Mouse (Mus musculus): Measurements from ENCODE around the gene Brd7. TPM values are rescaled to one million over a fixed set of nuclear protein-coding genes. Genes with fewer than 3 reads are reported as not detected.

The Brd7 gene
- total RNA-seq, 1 experiment from 2014 or later: 68.8 TPM

- ATAC-seq (ENCODE audit: extremely low read depth, insufficient number of reproducible peaks, low FRiP score, poor library complexity, severe bottlenecking): no peak
Observed at GRCm38 (mm10) chr8:88359959-88360358, 2.0 kb downstream of the Brd7 start.

DNA sequence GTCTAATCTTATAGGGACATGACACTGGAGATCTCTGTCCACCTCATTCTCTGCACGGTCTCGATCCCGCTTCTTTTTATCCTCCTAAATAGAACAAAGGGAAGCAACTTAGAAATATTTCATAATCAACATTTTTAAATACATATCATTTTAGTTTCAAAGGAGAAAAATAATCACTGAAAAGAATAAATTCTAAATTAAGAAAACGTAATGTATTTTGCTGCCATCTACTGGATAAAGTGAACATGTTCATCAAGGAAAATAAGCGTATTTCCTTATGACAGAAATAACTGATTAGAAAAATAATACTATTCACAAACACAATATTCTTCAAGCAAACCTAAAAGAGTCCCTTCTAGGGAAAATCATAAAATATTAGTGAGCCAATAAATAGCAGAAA lies 4.0 kb downstream of the Brd7 start:
- no peak for ATAC-seq (ENCODE audit: extremely low read depth, insufficient number of reproducible peaks, low FRiP score, poor library complexity, severe bottlenecking)

- no peak for ATAC-seq (ENCODE audit: extremely low read depth, insufficient number of reproducible peaks, low FRiP score, poor library complexity, severe bottlenecking)
Observed at GRCm38 (mm10) chr8:88357226-88357933, 4.6 kb downstream of the Brd7 start.

DNA sequence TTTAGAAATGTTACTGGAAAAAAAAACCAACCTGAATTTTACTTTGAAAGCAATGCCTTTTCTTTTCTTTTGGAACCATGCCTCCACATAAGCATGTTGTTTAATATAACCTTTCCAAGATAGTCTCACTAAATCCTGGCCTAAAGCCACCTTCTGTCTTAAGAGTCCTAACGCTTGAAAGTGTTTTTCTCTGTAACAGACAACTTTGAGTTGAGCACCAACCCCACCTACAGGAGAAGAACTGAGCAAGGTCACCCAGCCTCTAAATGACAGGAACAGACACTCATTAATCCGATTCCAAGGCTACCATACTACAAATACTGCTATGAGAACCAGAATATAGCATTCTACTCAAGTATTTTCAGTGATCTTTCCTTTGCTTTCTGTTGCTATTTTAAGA lies 12.9 kb downstream of the Brd7 start:
- no peak for ATAC-seq (ENCODE audit: extremely low read depth, insufficient number of reproducible peaks, low FRiP score, poor library complexity, severe bottlenecking)

GRCm38 (mm10) chr8:88342026-88342425 lies 20.0 kb downstream of the Brd7 start:
- no peak for ATAC-seq (ENCODE audit: extremely low read depth, insufficient number of reproducible peaks, low FRiP score, poor library complexity, severe bottlenecking)

DNA sequence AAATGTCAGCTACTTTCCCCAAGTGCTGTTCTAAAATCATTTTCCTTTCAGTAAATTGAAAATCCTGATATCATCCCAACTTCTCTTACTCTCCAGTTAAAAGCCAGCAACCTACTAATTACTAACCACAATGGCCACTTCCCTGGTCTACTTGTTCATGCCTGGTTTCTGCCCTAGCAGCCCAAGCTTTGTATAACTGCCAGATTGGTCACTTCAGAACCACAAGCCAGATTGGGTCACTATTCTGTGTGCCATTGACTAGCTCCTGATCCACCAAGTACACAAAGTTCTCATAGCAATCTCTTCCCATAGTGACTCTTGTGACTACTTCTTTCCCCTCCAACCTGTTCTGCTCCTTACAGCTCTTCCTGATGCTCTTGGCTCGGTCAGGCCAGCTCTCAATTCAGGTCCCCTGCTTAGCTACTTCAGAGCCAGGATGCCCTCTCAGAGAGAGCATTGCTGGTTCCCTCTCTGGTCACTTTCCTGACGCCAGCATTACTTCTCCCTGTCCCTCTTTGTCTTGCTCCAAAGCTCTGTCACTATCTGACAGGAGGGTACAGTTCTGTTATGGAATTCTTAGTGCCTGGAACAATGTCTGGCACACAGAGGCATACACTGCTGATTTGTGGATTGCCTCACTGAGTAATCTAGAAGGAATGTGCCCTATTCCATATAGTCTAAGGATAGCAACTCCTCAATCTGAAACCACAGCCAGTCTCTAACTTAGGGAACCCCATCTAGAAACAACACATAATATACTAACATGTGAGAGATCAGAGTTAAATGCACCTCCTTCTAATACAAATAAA lies 21.9 kb downstream of the Brd7 start:
- no peak for ATAC-seq (ENCODE audit: extremely low read depth, insufficient number of reproducible peaks, low FRiP score, poor library complexity, severe bottlenecking)

DNA sequence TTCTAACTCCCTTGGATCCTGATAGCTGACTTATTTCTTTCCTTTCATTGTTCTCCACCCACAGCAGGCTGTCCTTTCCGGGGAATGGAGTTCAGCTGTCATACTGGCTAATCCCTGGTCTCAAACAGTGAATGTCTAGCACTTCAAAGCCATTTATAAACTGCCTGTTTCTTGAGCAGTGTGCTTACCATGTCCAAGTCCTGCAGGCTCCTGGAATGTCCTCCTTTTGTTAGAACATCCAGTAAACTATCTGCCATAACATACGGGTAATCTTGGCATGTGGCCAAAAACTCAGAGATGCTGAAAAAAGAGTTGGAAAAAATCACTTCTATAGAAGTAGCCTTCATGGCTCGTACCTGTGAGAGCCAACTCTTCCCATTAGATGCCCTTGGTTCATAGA lies 22.8 kb downstream of the Brd7 start:
- ATAC-seq (ENCODE audit: extremely low read depth, insufficient number of reproducible peaks, low FRiP score, poor library complexity, severe bottlenecking): no peak

DNA sequence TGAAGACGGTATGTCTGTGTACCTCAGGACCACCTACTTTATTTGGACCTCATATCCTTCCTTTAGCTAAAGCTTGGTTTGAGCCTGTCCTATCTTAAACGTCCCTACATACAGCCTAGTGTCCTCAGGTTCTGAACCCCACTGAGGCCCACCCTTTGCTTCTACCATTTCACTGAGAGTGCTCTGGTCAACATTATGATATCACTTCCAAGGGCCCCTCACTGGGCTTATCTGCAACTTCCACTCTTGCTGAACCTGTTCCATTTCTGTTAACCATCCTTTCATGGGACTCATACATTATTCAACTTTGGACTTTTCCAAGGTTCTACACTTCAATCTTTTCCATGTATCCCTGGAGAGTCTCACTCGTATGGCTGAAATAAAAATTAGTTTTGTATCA lies 27.0 kb downstream of the Brd7 start:
- ATAC-seq (ENCODE audit: extremely low read depth, insufficient number of reproducible peaks, low FRiP score, poor library complexity, severe bottlenecking): no peak

- no peak for ATAC-seq (ENCODE audit: extremely low read depth, insufficient number of reproducible peaks, low FRiP score, poor library complexity, severe bottlenecking)
Observed at GRCm38 (mm10) chr8:88334384-88334783, 27.6 kb downstream of the Brd7 start.

- ATAC-seq (ENCODE audit: extremely low read depth, insufficient number of reproducible peaks, low FRiP score, poor library complexity, severe bottlenecking): no peak
Observed at GRCm38 (mm10) chr8:88330816-88331215, 31.2 kb downstream of the Brd7 start.

- no peak for ATAC-seq (ENCODE audit: extremely low read depth, insufficient number of reproducible peaks, low FRiP score, poor library complexity, severe bottlenecking)
Observed at GRCm38 (mm10) chr8:88328689-88329088, 33.3 kb downstream of the Brd7 start.

- no peak for ATAC-seq (ENCODE audit: extremely low read depth, insufficient number of reproducible peaks, low FRiP score, poor library complexity, severe bottlenecking)
Observed at GRCm38 (mm10) chr8:88326328-88326727, 35.7 kb downstream of the Brd7 start.

DNA sequence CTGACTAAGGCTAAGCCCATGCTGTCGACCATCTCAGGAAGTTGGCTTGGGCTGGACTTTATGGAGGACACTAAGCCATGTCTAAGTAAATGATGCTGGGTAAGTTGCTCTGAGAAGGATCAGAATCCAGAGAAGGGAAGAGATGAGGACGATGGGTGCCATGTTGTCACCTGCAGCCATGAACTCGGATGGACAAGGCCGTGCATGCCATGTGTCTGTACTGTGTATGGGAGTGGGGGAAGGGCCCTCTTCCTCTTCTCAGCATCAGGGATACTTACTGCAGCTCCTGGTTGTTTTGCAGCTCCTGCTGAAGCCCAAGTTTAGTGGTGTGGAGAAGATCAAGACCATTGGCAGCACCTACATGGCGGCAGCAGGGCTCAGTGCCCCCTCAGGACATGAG lies 36.2 kb downstream of the Brd7 start:
- ATAC-seq (ENCODE audit: extremely low read depth, insufficient number of reproducible peaks, low FRiP score, poor library complexity, severe bottlenecking): no peak

DNA sequence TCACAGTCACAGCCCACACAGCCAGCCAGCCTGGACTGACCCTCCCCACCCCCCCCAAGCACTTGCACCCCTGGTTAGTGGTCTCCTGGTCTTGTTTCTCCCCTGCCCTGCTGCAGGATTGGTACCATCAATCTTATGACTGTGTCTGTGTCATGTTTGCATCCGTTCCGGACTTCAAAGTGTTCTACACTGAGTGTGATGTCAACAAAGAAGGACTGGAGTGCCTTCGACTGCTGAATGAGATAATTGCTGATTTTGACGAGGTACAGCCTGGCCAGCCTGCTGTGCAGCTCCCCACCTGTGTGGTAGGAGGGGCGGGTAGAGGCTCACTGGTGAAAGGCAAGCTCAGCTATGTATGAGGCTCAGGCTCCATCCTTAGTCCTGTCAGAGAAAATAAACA lies 36.7 kb downstream of the Brd7 start:
- ATAC-seq (ENCODE audit: extremely low read depth, insufficient number of reproducible peaks, low FRiP score, poor library complexity, severe bottlenecking): no peak

- no peak for ATAC-seq (ENCODE audit: extremely low read depth, insufficient number of reproducible peaks, low FRiP score, poor library complexity, severe bottlenecking)
Observed at GRCm38 (mm10) chr8:88324760-88325159, 37.2 kb downstream of the Brd7 start.

DNA sequence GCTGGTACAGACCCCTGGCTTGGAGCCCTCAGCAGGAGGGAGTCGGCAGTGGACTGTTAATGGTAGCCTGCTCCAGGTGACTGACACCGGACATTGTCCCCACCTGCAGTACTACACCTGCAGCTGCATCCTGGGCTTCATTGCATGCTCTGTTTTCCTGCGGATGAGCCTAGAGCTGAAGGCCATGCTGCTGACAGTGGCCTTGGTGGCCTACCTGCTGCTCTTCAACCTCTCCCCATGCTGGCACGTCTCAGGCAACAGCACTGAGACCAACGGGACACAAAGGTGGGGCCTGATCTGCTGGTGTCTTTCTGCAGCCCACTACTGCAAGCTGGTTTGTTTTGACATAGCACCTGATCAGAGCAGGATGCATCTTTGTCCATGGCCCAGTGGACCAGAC lies 38.5 kb downstream of the Brd7 start:
- ATAC-seq (ENCODE audit: extremely low read depth, insufficient number of reproducible peaks, low FRiP score, poor library complexity, severe bottlenecking): no peak

DNA sequence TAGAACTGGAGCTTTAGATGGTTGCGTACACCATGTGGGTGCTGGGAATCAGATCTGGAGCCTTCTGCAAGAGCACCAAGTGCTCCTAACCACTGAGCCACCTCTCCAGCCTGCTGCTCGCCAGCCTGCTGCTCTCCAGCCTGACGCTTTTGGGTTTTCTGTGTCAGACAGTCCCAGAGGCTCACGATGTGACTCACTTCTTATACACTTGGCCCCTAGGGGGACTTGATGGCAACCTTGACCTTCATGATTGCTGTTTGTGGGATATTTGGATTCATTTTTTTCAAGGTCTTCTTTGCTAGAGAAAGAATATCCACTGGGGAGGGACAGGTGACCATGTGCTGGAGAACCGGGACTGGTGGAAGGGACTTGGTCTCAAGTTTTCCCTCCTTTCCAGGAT lies 40.6 kb downstream of the Brd7 start:
- no peak for ATAC-seq (ENCODE audit: extremely low read depth, insufficient number of reproducible peaks, low FRiP score, poor library complexity, severe bottlenecking)

GRCm38 (mm10) chr8:88320134-88320533 lies 41.9 kb downstream of the Brd7 start:
- no peak for ATAC-seq (ENCODE audit: extremely low read depth, insufficient number of reproducible peaks, low FRiP score, poor library complexity, severe bottlenecking)

GRCm38 (mm10) chr8:88318151-88318550 lies 43.8 kb downstream of the Brd7 start:
- no peak for ATAC-seq (ENCODE audit: extremely low read depth, insufficient number of reproducible peaks, low FRiP score, poor library complexity, severe bottlenecking)

- ATAC-seq (ENCODE audit: extremely low read depth, insufficient number of reproducible peaks, low FRiP score, poor library complexity, severe bottlenecking): no peak
Observed at GRCm38 (mm10) chr8:88317341-88317740, 44.7 kb downstream of the Brd7 start.
